Mouse (Mus musculus): ENCODE data around the gene Kxd1. TPM values are rescaled to one million over a fixed set of nuclear protein-coding genes. Genes with fewer than 3 reads are reported as not detected.
A peak's percentile ranks its signal among the peaks of the same experiment; 100 is the strongest.

Gene Kxd1
- polyA plus RNA-seq, 1 experiment from 2014 or later, result 46.7 TPM

DNA sequence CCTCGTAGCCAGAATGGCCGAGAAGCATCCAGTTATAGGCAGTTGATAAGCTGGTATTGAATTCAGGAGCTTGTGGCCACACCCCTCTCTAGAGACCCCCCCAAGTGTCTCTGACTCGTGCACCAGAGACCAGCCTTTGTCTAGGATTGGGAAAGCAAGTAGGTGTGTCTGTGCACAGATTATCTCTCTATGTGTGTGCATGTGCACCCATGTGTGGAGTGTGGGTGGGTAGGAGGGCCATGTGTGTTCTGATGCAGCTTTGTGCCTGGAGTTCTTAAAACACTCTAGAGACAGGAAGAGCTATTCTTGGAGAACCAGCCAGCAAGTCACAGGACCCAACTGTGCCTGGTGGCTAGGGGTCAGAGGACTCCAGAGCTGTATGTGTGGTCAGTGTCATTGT lies 32.8 kb upstream of the Kxd1 start:
- Histone ChIP-seq H3K27me3 (no peaks in the 10 kb centered on the region), H3K4me1 (replicated peaks) (peaks cover 37% of the 10 kb centered on the region), H3K9me3 (no peaks in the 10 kb centered on the region), H3K27ac (replicated peaks) (no peak overlapping the region), H3K9ac (no peak overlapping the region), H3K4me2 (no peak overlapping the region), H3K36me3 (no peaks in the 10 kb centered on the region), H3K4me3 (no peak overlapping the region)
- 80% methylated on average over 3 of the region's 3 CpGs for WGBS
- ATAC-seq (ENCODE audit: low read depth), result no peak

DNA sequence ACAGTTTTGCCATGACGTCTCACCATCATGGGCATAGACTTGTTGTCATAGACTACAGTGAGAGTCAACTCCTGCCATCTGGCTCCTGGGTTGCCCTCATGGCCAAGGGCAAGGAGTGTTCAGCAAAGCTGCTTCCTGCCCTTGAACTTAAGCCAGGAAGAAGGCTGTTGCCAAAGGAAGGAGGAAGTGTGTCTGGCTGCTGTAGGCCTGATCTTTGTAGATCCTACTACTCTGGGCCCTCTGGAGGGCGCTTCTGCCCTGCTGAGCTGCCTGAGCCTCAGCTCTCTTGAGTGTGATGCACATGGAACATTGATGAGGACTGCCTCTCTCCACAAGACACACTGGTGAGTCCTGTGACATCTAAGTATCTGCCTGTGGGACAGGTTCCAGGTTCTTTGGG lies 32.3 kb upstream of the Kxd1 start:
- Histone ChIP-seq H3K36me3 (no peaks in the 10 kb centered on the region), H3K27me3 (no peaks in the 10 kb centered on the region), H3K9ac (no peak overlapping the region), H3K27ac (replicated peaks) (no peak overlapping the region), H3K4me3 (no peak overlapping the region), H3K9me3 (no peaks in the 10 kb centered on the region), H3K4me2 (no peak overlapping the region), H3K4me1 (replicated peaks) (peaks cover 32% of the 10 kb centered on the region)
- ATAC-seq (ENCODE audit: low read depth), result no peak
- 85% methylated on average over 2 of the region's 2 CpGs for WGBS

DNA sequence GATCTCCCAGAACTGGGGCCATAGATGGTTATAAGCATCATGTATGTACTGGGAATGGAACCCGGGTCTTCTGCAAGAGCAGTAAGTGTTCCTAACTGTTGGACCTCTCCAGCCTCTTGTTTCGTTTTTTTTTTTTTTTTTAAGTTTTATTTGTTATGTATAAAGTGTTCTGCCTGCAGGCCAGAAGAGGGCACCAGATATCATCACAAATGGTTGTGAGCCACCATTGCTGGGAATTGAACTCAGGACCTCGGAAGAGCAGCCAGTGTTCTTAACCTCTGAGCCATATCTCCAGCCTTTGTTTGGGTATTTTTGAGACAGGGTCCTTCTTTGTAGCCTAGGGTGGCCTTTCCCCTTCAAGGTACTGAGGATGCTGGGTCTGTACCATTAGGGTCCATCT lies 31.2 kb upstream of the Kxd1 start:
- Histone ChIP-seq H3K27ac (replicated peaks) (no peak overlapping the region), H3K36me3 (no peaks in the 10 kb centered on the region), H3K4me2 (no peak overlapping the region), H3K4me3 (no peak overlapping the region), H3K9me3 (no peaks in the 10 kb centered on the region), H3K27me3 (no peaks in the 10 kb centered on the region), H3K4me1 (replicated peaks) (peaks cover 28% of the 10 kb centered on the region), H3K9ac (no peak overlapping the region)
- WGBS, result 76% methylated on average over 3 of the region's 3 CpGs
- ATAC-seq (ENCODE audit: low read depth), result no peak

DNA sequence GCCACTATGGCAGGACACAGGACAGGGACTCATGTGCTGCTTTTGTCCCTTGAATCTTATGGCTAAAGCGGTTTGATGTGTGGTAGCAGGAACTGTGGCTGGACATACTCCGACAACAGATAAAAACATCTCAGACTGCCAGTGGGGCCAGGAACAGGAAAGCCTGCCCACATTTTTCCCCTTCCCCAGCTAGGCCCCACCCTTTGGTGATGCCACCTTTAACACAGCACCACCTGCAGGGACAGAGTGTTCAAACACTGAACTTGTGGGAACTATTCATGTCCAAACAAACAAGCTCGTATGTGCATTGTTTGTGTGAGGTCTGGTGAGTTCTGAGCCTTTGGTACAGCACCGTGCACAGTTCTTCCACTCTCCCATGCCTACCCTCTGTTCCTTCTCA lies 30.6 kb upstream of the Kxd1 start:
- WGBS, result 80% methylated on average over 4 of the region's 4 CpGs
- no peak overlapping the region for H3K9ac ChIP-seq
- no peak overlapping the region for H3K4me3 ChIP-seq

DNA sequence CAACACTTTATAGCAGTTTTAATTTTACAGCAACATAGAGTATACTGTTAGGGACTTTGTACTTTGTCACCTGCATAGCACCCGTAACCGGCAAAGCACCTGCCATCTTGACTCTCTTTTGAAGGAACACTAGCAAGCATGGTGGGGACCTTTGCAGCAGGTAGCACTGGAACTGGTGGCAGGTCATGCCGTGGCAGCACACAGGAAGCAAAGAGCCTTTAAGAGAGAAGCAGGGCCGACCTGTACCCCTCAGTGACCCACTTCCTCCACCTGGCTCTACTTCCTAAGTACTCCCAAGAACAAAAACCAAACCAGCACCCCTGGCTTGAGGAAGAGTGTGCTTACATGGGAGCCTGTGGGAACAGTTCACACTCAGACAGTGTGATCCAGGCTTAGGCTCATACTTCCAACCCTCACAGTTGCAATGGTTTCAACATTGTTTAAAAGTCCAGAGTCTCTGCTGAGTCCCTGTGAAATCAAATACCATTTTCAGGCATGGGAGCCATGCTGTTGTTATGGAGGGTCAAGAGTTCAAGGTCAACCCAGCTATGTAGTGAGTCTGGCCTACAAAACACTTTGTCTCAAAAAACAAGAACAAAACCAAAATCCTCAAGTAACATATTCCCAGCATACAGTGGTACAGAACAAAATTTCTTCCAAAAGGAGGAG lies 27.5 kb upstream of the Kxd1 start:
- Histone ChIP-seq H3K27ac (replicated peaks) (no peak overlapping the region), H3K4me2 (no peak overlapping the region), H3K27me3 (no peaks in the 10 kb centered on the region), H3K9ac (no peak overlapping the region), H3K36me3 (no peaks in the 10 kb centered on the region), H3K4me3 (no peak overlapping the region), H3K4me1 (replicated peaks) (peaks cover 34% of the 10 kb centered on the region), H3K9me3 (no peaks in the 10 kb centered on the region)
- ATAC-seq (ENCODE audit: low read depth), result no peak
- 91% methylated on average over 4 of the region's 4 CpGs for WGBS

More for the DNA sequence above, 30.6 kb upstream of the Kxd1 start:
- Histone ChIP-seq H3K4me2 (no peak overlapping the region), H3K27me3 (no peaks in the 10 kb centered on the region), H3K9me3 (no peaks in the 10 kb centered on the region), H3K4me1 (replicated peaks) (peaks cover 35% of the 10 kb centered on the region), H3K36me3 (no peaks in the 10 kb centered on the region), H3K27ac (replicated peaks) (peak overlapping the region; percentile 28; the same call in 1 of the 2 replicates)
- no peak for ATAC-seq (ENCODE audit: low read depth)

DNA sequence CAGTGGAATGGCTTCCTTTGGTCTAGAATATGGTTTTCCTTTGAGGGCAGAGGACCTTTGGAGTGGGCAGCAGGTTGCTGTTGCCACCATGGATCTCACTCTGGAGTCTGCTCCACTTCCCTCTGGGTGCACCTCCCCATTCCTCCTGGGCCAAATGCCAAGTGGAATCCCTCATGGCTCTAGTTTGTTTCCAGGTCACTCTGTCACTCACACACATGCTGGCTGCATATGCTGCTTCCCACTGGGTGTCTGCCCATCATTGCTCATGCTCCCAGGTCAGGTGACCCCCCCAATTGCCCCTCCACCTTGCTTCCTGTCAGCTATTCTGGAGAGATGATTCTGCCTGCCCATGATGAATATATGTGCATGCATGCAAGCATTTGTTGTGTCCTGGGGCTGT lies 26.0 kb upstream of the Kxd1 start:
- no peaks in the 10 kb centered on the region for H3K27me3 ChIP-seq
- H3K4me1 ChIP-seq (replicated peaks), result peaks cover 34% of the 10 kb centered on the region
- H3K4me3 ChIP-seq, result no peak overlapping the region
- H3K36me3 ChIP-seq, result no peaks in the 10 kb centered on the region
- no peak overlapping the region for H3K4me2 ChIP-seq
- no peaks in the 10 kb centered on the region for H3K9me3 ChIP-seq
- no peak overlapping the region for H3K9ac ChIP-seq
- no peak for ATAC-seq (ENCODE audit: low read depth)
- H3K27ac ChIP-seq (replicated peaks), result peak overlapping the region; percentile 54

DNA sequence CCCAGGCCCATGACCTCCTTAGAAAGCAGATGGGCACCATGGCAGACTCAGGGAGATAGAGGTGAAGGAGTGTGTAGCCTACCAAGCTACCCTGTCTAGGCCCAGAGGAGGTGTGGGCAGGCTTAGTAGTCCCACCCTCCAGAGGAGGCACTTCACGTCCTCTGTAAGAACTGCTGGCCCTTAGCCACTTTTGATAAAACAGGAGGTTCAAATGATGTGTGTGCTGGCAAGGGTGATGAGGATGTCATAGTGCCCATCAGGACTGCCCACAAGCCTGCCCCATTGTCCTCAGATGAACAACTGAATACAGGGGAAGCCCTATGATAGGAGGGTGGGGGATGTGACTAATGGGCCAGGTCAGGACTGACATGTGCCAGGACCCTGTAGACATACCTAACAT lies 25.1 kb upstream of the Kxd1 start:
- H3K4me2 ChIP-seq, result no peak overlapping the region
- H3K4me1 ChIP-seq (replicated peaks), result peaks cover 34% of the 10 kb centered on the region
- no peak overlapping the region for H3K9ac ChIP-seq
- no peak for ATAC-seq (ENCODE audit: low read depth)
- WGBS, result 61% methylated on average over 1 of the region's 1 CpGs
- no peaks in the 10 kb centered on the region for H3K9me3 ChIP-seq
- H3K36me3 ChIP-seq, result no peaks in the 10 kb centered on the region
- H3K27me3 ChIP-seq, result no peaks in the 10 kb centered on the region
- no peak overlapping the region for H3K27ac ChIP-seq (replicated peaks)
- H3K4me3 ChIP-seq, result no peak overlapping the region

DNA sequence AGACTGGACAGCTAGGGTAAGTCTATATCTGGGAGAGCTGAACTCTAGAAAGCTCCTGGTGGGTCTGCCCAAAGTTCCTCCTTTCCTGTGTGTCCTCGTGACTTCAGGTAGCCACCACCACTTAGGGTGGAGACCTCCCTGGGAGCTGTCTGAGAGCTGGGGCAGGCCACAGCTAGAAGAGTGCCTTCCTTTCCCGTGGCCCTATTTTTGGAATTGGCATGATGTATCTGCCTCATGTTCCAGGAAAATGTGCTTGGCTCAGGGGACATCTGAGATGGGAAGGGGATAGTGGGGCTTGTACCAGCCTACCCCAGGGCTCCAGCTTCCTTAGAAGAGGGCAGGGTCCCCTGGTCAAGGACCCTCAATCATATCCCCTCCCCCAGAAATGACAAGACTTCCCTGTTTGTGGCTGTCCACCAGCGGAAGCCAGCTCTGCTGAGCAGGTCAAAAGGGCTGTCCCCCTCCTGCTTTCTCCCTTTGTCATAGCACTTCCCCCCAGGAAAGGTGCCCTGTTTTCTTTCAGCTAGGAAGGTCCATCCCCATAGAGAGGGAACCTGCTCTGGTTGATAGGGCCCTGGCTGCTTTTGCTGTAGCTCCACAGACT lies 23.9 kb upstream of the Kxd1 start:
- Histone ChIP-seq H3K9me3 (no peaks in the 10 kb centered on the region), H3K4me1 (replicated peaks) (peaks cover 27% of the 10 kb centered on the region), H3K36me3 (no peaks in the 10 kb centered on the region), H3K27me3 (no peaks in the 10 kb centered on the region), H3K4me3 (no peak overlapping the region), H3K9ac (no peak overlapping the region), H3K4me2 (no peak overlapping the region), H3K27ac (replicated peaks) (0 out of 2 replicates have a peak overlapping the region, but pooled peaks have one; percentile 1)
- ATAC-seq (ENCODE audit: low read depth), result no peak
- WGBS, result 75% methylated on average over 3 of the region's 3 CpGs

DNA sequence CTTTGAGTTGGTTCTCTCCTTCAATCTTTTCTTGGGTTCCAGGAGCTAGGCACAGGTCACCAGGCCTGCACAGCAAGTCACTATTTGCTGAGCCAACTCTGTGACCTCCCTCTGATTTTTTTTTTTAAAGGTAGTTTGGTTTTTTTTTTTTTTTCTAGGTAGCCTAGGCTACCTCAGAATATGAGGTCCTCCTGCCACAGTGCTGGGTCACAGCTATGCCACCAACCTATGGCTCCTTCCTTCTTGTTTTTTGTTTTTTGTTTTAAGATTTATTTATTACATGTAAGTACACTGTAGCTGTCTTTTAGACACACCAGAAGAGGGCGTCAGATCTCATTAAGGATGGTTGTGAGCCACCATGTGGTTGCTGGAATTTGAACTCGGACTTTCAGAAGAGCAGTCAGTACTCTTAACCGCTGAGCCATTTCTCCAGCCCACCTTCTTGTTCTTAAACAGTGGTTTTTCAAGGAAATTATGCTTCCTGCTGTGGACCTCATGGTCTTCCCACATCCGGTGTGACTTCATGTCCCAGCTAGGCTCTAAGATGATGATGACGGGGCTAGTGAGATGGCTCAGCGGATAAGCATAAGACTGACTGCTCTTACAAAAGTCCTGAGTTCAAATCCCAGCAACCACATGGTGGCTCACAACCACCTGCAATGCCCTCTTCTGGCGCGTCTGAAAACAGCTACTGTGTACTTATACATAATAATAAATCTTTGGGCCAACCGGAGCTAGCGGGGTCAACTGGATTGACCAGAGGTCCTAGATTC lies 21.8 kb upstream of the Kxd1 start:
- Histone ChIP-seq H3K27me3 (no peaks in the 10 kb centered on the region), H3K4me2 (no peak overlapping the region), H3K9ac (no peak overlapping the region), H3K36me3 (no peaks in the 10 kb centered on the region), H3K4me1 (replicated peaks) (peaks cover 32% of the 10 kb centered on the region), H3K27ac (replicated peaks) (no peak overlapping the region), H3K4me3 (no peak overlapping the region), H3K9me3 (no peaks in the 10 kb centered on the region)
- ATAC-seq (ENCODE audit: low read depth), result no peak
- 91% methylated on average over 10 of the region's 10 CpGs for WGBS

DNA sequence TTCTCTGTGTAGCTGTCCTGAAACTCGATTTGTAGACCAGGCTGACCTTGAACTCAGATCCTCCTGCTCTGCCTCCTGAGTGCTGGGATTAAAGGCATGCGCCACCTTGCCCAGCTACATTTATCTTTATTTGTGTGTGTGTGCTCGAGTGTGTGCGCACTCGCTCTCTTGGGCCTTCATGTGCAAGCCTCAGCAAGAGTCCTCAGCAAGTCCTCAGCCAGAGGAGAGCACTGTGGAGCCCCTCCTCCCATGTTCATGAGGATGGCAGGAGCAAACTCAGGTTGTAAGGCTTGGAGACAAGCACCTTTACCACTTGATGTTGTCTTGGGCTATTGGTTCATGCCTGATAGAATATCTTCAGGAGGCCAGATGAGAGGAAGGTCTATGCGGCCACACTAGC lies 20.0 kb upstream of the Kxd1 start:
- H3K36me3 ChIP-seq, result no peaks in the 10 kb centered on the region
- no peak overlapping the region for H3K4me3 ChIP-seq
- H3K27ac ChIP-seq (replicated peaks), result no peak overlapping the region
- H3K27me3 ChIP-seq, result no peaks in the 10 kb centered on the region
- no peak for ATAC-seq (ENCODE audit: low read depth)
- WGBS, result 88% methylated on average over 6 of the region's 6 CpGs
- H3K9me3 ChIP-seq, result no peaks in the 10 kb centered on the region
- H3K4me2 ChIP-seq, result no peak overlapping the region
- peaks cover 26% of the 10 kb centered on the region for H3K4me1 ChIP-seq (replicated peaks)
- H3K9ac ChIP-seq, result no peak overlapping the region

DNA sequence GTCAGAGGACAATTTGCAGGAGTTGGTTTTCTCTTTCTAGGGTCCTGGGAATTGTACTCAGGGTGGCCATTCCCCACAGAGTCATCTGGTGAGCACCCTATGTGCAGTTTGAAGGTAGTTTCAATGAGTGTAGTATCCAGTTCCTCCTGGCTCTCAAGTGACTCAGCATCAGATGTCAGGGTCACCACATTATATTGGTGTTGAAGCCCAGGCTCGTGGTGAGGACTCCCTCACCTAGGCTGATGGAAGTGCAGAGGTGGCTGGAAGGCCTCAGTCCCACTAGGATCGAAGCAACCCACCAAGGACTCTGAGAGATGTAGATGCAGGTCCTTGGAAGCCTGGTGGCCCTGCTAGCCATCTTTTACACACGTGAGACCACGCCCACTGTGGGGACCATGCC lies 18.7 kb upstream of the Kxd1 start:
- no peaks in the 10 kb centered on the region for H3K36me3 ChIP-seq
- peaks cover 28% of the 10 kb centered on the region for H3K4me1 ChIP-seq (replicated peaks)
- no peaks in the 10 kb centered on the region for H3K9me3 ChIP-seq
- no peak overlapping the region for H3K9ac ChIP-seq
- no peak overlapping the region for H3K4me3 ChIP-seq
- 92% methylated on average over 4 of the region's 4 CpGs for WGBS
- no peak overlapping the region for H3K27ac ChIP-seq (replicated peaks)
- H3K4me2 ChIP-seq, result no peak overlapping the region
- H3K27me3 ChIP-seq, result no peaks in the 10 kb centered on the region
- no peak for ATAC-seq (ENCODE audit: low read depth)

DNA sequence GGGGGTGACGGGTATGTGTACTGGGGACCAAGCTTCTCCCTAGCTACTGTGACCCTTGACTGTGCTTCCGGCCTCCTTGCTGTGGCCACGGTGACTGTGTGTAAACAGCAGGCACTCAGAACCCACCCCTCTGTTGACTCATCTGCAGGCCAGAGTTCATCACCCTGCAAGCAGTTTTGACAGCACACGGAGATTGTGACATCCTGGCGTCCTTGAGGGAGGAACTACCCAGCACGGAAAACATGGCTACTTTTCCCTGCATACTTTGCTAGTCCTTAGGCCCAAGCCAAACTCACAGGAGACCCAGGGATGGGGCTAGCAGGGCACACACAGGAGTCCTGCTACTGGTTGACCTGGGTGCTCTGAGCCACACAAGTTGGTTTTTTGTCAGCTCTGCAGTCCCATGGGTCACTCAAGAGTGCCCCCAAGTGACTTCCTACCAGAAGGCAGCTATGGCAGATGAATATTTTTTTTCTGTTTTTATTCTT lies 16.5 kb upstream of the Kxd1 start:
- Histone ChIP-seq H3K27ac (replicated peaks) (no peak overlapping the region), H3K4me1 (replicated peaks) (peaks cover 43% of the 10 kb centered on the region), H3K4me3 (no peak overlapping the region), H3K27me3 (no peaks in the 10 kb centered on the region), H3K9me3 (no peaks in the 10 kb centered on the region), H3K9ac (0 out of 2 replicates have a peak overlapping the region, but pooled peaks have one; percentile 22), H3K4me2 (no peak overlapping the region), H3K36me3 (no peaks in the 10 kb centered on the region)
- WGBS, result 73% methylated on average over 6 of the region's 6 CpGs
- no peak for ATAC-seq (ENCODE audit: low read depth)
